Mouse (Mus musculus): ENCODE results near the gene Topaz1.

Topaz1 gene

GRCm38 (mm10) chr9:122812386-122812785, 65.2 kb downstream of the Topaz1 start:
- 85% methylated on average over 5 of the region's 5 CpGs for WGBS

- WGBS, result 99% methylated on average over 2 of the region's 2 CpGs
Observed at GRCm38 (mm10) chr9:122814775-122815174, 67.6 kb downstream of the Topaz1 start.

GRCm38 (mm10) chr9:122815239-122815851, 68.2 kb downstream of the Topaz1 start:
- WGBS, result 93% methylated on average over 4 of the region's 4 CpGs

- 91% methylated on average over 5 of the region's 5 CpGs for WGBS
Observed at GRCm38 (mm10) chr9:122823374-122824017, 76.3 kb downstream of the Topaz1 start.

DNA sequence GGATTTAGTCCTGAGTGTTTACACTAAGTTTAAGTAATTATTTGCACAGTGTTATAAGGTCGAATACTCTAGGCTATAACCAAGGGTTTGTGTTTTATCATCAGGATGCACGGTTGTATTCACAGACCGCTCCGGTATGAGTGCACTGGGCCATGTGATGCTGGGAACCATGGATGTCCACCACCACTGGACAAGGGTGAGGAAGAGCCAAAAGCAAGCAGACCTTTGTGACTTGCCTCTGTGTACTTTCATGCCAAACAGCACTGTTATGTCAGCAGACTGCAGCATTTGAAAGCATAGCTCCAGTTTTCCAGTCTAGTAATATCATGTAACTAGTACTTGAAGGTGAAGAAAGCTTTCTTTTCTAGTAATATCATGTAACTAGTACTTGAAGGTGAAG, 79.6 kb downstream of the Topaz1 start:
- WGBS, result 94% methylated on average over 4 of the region's 4 CpGs

DNA sequence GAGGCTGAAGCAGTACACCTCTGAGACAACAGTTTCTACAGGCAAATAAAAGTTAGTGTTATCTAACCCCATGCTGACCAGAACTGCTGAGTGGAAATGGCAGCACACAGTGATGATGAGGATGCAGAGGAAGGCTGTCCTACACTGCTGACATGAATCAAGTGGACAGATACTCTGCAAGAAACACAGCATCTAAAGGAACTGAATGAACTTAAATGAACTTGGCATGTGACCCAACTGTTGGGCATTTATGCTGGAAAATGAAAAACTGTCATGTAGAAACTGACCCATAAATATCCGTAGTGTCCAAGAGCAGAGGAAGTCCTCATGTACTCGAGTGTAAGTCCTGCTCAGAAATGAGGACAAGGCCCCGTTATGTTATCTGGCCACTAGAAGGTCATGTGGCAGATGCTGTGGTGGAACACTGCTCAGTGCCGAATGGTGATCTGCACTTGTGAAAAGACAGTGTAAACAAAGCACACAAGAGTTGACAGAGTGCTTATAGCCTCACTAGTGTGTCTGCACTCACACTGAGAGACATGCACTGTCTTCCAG, 82.8 kb downstream of the Topaz1 start:
- WGBS, result 72% methylated on average over 4 of the region's 4 CpGs

GRCm38 (mm10) chr9:122836126-122836525, 89.0 kb downstream of the Topaz1 start:
- 66% methylated on average over 9 of the region's 9 CpGs for WGBS

DNA sequence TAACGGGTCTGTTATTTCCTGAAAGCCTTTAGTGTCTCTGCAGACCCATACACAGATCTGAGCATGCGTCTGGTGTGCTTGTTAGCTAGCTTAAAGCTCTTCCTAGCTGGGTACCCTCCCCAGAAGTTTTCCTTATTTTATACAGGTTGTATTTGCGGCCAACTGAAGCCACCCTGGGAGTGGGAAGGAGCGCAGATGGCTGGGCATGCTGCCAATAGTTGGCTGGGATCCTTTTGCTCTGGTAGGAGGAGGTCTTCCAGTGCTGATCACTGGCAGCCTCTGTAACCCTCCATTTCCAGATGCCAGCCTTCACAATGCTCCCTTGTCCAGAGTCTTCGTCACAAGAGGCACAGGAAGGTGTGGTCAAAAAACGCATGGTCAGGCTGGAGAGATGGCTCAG, 89.6 kb downstream of the Topaz1 start:
- 22% methylated on average over 6 of the region's 6 CpGs for WGBS

GRCm38 (mm10) chr9:122837216-122837615, 90.1 kb downstream of the Topaz1 start:
- 81% methylated on average over 4 of the region's 4 CpGs for WGBS

DNA sequence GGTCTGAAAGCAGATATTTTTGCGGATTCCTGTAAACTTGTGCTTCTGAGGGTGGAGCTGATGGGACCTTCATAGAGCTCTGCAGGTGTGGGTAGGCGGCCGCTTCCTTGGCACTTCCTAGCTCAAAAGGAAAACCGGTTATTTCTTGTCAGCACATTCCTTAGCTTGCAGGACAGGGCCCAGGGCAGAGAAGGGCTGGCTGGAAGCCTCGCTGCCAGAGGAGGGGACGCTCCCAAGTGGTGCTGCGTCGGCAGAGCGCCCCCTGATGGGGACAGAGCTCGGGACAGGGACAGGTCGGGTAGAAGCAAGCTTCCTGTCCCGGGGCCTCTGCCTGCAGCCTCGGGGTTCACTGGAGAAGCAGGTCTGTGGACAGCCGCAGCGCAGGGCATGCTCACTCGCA, 90.5 kb downstream of the Topaz1 start:
- 40% methylated on average over 16 of the region's 16 CpGs for WGBS

- 73% methylated on average over 3 of the region's 3 CpGs for WGBS
Observed at GRCm38 (mm10) chr9:122843760-122844159, 96.6 kb downstream of the Topaz1 start, which contains the start of gene Gm35549. TSS of gene Gm35549 (minus strand) at chr9:122844035.

DNA sequence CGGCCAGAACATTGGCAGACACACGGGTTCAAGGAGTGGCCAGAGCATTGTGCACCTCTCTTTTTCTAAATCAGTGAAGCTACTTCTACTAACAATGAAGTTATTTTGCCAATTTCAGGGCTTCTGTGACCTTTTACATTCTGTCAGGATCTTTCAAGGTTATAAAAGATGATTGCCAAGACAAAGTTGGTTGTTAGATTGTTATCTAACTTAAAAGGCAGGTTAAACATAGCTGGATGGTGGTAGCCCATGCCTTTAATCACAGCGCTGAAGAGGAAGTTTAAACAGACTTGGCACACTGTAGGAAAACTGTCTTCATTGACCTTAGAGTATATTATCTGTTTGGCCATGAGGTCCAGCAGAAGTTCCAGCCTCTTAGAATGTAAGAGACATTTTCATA, 98.5 kb downstream of the Topaz1 start:
- 86% methylated on average over 3 of the region's 3 CpGs for WGBS

GRCm38 (mm10) chr9:122847811-122848311, 100.7 kb downstream of the Topaz1 start:
- WGBS, result 95% methylated on average over 7 of the region's 8 CpGs
